Mouse (Mus musculus) brain, embryonic 14.5 days (tissue): ENCODE data around the gene Tprg.

Experiments used
- CTCF ChIP-seq: fragments of 200-500 bp; IDR thresholded peaks from 2 replicates; pipeline ENCODE4 v1.5.1; 2012; ENCODE audit warnings: inconsistent platforms, mild to moderate bottlenecking, moderate library complexity, borderline replicate concordance; ENCODE audit not compliant: insufficient read depth, insufficient read length; ENCODE audit errors: extremely low read depth
- POLR2A ChIP-seq: fragments of 200-500 bp; IDR thresholded peaks from 2 replicates; pipeline ENCODE4 v1.6.1; 2012; ENCODE audit warnings: mild to moderate bottlenecking, inconsistent platforms, borderline replicate concordance; ENCODE audit not compliant: poor library complexity, insufficient read depth, insufficient read length, severe bottlenecking; ENCODE audit errors: extremely low read depth

DNA sequence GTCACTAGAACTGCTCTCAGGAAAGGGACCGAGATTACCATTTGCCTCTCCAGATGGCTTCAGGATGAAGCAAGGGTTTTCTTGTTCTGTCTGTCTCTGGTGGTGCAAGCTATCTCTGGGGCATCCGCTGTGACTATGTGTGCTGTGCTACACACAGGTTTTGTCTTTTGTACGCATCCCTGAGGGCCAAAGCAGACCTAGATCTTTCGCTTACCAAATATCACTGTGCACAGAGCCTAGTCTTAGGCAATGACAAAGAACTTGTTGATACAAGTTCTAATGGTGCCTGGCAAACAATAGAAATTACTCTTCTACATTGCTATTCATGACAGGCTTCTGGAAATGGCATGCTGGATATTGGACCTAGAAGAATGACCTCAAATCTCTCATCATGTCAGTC is 16.0 kb downstream of the Tprg start:
- TF ChIP-seq POLR2A (no peak), CTCF (no peak)
